Mouse (Mus musculus) frontal cortex, postnatal 14 days (tissue): Measurements from ENCODE around the gene Cd320.
"Not testable (repeated sequence)": the region's sequence is repeated elsewhere in the genome, so short reads cannot be mapped to it uniquely, and the experiment has no call there.

Experiments used
- DNase-seq, 2 experiments: peaks; one replicate each; pipeline ENCODE4 v3.0.0; 2022; ENCODE audit warnings: low spot score in 2 of 2

The Cd320 gene

GRCm38 (mm10) chr17:33898193-33898592, 55.3 kb downstream of the Cd320 start:
- not testable (repeated sequence) for DNase-seq
